Mouse (Mus musculus) left cerebral cortex, adult 11 months (tissue): ENCODE measurements at regions not wholly inside any gene's neighbourhood (a gene's known extent, or its start where the extent isn't known, plus 50 kb on each side); places are given as distances from the start of the nearest gene placed in this dataset.

ENCODE experiments used
- DNase-seq: peaks from one replicate; pipeline ENCODE4 v3.0.0; 2022; ENCODE audit warnings: low spot score

- no peak for DNase-seq
Measured at GRCm38 (mm10) chr8:54330106-54330505, 199.3 kb upstream of the Asb5 start.

- DNase-seq, result no peak
Measured at GRCm38 (mm10) chr8:54331883-54332282, 197.5 kb upstream of the Asb5 start.

GRCm38 (mm10) chr8:54351123-54351522 is 178.3 kb upstream of the Asb5 start:
- no peak for DNase-seq

GRCm38 (mm10) chr8:54361716-54362115 is 167.7 kb upstream of the Asb5 start:
- no peak for DNase-seq

- DNase-seq, result no peak
Measured at GRCm38 (mm10) chr8:54370501-54370900, 158.9 kb upstream of the Asb5 start.

- no peak for DNase-seq
Measured at GRCm38 (mm10) chr8:54371073-54371472, 158.3 kb upstream of the Asb5 start.

- no peak for DNase-seq
Measured at GRCm38 (mm10) chr8:54372921-54373320, 156.5 kb upstream of the Asb5 start.

GRCm38 (mm10) chr8:54375373-54376098 is 153.8 kb upstream of the Asb5 start:
- DNase-seq, result peak; percentile 19

- DNase-seq, result no peak
Measured at GRCm38 (mm10) chr8:54380191-54380590, 149.2 kb upstream of the Asb5 start.

GRCm38 (mm10) chr8:54392866-54393265 is 136.5 kb upstream of the Asb5 start:
- DNase-seq, result no peak

- no peak for DNase-seq
Measured at GRCm38 (mm10) chr8:54393466-54394197, 135.7 kb upstream of the Asb5 start.

GRCm38 (mm10) chr8:54405723-54406122 is 123.7 kb upstream of the Asb5 start:
- no peak for DNase-seq

- no peak for DNase-seq
Measured at GRCm38 (mm10) chr8:54414092-54414799, 115.1 kb upstream of the Asb5 start.

GRCm38 (mm10) chr8:54416691-54417090 is 112.7 kb upstream of the Asb5 start:
- peak; percentile 13 for DNase-seq

GRCm38 (mm10) chr8:54418035-54418434 is 111.3 kb upstream of the Asb5 start:
- DNase-seq, result no peak

GRCm38 (mm10) chr8:54420339-54421098 is 108.9 kb upstream of the Asb5 start:
- DNase-seq, result peak; percentile 19

- DNase-seq, result no peak
Measured at GRCm38 (mm10) chr8:54425039-54425438, 104.3 kb upstream of the Asb5 start.

- no peak for DNase-seq
Measured at GRCm38 (mm10) chr8:54435694-54436093, 93.7 kb upstream of the Asb5 start.

- DNase-seq, result no peak
Measured at GRCm38 (mm10) chr8:54441143-54441542, 88.2 kb upstream of the Asb5 start.

- no peak for DNase-seq
Measured at GRCm38 (mm10) chr8:54442395-54442794, 87.0 kb upstream of the Asb5 start.

- DNase-seq, result no peak
Measured at GRCm38 (mm10) chr8:54446370-54446769, 83.0 kb upstream of the Asb5 start.

- DNase-seq, result no peak
Measured at GRCm38 (mm10) chr8:54449811-54450210, 79.6 kb upstream of the Asb5 start.
